Mouse (Mus musculus): ENCODE results near the gene Rufy3.

DNA sequence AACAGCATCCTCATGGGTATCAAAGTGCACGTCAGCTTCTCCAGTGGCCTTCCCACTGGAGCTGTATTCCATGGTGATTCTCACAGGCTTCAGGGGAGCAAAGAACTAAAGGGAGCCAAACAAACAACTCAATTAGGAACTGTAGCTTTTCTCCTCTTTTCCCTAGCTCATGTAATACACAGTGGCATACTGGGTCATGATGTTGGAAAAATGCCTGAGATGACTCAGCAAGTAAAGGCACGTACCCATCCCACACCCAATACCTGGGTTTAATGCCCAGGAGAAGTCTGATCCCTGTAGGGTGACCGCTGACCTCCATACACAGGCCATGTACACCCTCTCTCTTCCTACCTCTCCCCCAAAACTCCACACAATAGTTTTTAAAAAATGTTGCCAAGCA, 98.3 kb downstream of the Rufy3 start:
- TF ChIP-seq POLR2A (IDR thresholded peaks at IDR 0.05; ENCODE audit: low read depth, low read length) (no peak), CTCF (IDR thresholded peaks at IDR 0.05; ENCODE audit: extremely low read depth, insufficient read length, insufficient replicate concordance, low read depth, low read length) (no peak)
